Mouse (Mus musculus): ENCODE measurements around the gene Slc25a16.

The Slc25a16 gene

DNA sequence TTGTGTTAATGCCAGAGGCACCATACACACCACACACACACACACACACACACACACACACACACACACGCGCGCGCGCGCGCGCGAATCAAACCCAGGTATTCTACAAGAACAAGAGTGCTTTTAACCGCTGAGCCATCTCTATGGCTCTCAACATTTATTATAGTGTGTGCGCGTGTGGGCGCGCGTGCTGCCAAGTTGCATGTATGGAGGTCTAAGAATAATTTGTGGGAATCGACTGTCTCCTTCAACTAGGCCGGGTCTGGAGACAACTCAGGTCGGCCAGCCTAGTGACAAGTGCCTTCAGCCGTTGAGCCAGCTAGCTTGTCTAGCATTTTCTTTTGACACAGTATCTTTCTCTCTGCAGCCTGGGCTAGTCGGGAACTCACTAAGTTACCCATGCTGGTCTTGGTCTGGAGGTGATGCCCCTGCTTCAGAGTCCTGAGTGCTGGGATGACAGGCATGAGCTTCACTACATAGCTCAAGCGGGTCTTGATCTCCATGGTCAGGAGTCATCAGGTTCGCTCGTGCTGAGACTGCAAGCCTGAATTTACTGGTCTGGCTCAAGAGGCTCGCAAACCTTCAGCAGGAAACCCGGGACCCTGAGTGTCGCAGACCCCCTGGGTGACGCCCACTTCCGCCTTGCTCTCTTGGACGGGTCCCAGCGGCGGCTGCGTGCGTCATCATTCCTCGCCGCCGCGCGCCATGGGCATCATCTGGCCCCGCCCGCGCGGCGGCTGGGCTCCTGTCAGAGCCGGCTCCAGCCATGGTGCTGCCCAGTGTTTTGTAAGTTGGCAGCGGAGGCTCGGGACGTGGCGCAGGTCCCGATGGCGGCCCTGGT is at the start of gene Slc25a16:
Gene Slc25a16, plus strand, starts transcription at position 709 of the 841 bp plus-strand sequence.
- peak; percentile 72 to 84 for DNase-seq (ENCODE audit: low read depth in 2 of 2, low spot score in 2 of 2)

DNA sequence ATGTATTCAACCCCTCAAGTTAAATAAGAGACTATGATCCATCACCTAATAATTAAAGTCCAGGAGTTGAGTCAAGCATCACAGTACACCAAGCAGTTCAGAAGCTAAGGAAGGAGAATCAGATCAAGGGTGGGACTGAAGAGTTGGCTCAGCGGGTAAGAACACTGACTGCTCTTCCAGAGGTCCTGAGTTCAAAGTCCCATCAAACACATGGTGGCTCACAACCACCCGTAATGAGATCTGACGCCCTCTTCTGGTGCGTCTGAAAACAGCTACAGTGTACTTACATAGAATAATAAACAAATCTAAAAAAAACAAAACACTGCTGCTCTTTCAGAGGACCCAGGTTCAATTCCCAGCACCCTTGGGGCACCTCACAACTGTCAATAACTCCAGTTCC is 45.6 kb upstream of the Slc25a16 start:
- DNase-seq (ENCODE audit: low read depth in 2 of 2, low spot score in 2 of 2) = no peak

DNA sequence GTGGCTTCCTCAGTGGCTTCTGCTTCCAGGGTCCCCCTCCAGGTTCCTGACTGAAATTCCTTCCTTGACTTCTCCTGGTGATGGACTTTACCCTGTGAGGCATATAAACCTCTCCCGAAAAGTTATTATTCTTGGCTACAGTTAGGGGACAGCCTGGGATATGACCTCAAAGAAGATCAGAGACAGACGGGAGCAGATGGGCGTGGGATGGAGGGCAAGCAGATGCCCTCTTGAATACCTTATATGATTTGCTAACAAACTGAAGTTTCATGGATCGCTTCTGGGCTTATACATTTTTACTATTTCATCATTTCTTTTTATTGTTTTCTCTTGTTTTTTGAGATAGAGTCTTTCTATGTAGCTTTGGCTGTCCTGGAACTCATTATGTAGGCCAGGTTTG is 44.9 kb upstream of the Slc25a16 start:
- DNase-seq (ENCODE audit: low read depth in 2 of 2, low spot score in 2 of 2) = no peak

DNA sequence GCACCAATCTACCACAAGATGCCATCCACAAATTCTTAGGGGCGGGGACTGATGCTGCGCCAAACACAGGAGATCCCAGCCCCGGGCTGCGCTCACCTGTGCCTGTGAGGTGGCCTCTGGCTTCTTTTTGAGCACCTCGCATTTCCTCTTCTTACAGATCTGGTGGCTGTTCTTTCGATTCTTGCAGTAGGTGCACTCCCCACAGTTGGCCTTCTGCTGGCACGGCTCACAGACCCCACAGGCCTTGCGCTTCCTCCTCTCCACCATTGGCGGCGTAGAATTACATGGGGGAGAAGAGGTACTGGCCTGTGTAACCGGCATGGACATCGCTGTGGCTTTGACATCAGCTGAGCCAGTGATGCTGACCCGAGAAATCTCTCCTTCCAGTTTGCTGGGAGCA is 42.4 kb upstream of the Slc25a16 start:
- no peak for DNase-seq (ENCODE audit: low read depth in 2 of 2, low spot score in 2 of 2)

DNA sequence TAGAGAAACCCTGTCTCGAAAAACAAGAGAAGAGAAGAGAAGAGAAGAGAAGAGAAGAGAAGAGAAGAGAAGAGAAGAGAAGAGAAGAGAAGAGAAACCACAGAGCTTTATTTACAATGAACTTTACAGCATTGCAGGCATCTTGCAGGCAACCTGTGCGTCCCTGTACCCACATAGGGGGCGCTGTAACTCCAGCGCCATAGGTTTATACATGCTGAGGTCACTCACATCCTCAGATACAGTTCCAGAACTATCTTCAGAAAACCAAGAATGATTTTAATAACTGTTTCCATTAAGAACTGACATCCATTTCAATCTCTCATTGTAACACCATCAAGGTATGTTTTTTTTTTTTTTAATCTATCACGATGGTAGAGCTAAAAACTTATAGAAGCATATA is 39.2 kb upstream of the Slc25a16 start:
- no peak for DNase-seq (ENCODE audit: low read depth in 2 of 2, low spot score in 2 of 2)

DNA sequence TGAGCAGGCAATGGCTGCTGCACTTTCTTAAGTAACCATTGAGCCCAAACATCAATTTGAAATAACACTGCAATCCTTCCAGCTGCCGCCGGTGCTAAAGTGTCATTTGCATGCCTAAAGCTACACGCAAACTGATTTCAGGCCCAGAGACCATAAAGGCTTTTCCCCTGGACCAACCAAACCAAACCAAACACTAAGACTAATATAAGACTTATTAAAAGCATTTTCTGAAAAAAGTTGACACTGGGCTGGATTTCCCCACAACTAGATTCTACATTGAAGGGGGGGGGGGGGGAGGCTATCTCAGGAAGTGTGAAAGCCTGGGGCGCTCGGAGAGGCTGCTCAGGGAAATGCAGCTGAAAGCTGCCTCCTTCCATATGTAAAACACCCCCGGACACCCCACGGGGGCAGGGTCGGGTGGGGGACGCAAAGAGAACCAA is 36.5 kb upstream of the Slc25a16 start:
- no peak for DNase-seq (ENCODE audit: low read depth in 2 of 2, low spot score in 2 of 2)

DNA sequence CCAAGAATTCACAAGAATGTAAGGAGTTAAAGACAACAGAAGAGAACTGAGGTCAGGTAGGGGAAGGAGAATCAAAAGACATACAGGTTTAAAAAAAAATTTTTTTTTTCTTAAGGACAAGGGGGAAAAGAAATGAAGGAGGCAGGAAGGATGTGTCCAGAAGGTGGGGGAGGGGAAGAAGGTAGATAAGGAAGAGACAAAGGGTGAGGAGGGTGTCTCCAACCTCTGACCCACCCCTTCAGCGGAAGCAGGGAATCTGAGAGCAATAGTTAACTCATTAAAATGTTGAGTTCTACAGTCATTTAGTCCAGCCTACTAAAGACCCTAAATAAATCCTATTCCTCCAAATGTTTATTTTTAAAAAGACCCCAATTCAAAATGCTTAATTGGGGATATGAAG is 35.9 kb upstream of the Slc25a16 start:
- DNase-seq (ENCODE audit: low read depth in 2 of 2, low spot score in 2 of 2) = no peak

DNA sequence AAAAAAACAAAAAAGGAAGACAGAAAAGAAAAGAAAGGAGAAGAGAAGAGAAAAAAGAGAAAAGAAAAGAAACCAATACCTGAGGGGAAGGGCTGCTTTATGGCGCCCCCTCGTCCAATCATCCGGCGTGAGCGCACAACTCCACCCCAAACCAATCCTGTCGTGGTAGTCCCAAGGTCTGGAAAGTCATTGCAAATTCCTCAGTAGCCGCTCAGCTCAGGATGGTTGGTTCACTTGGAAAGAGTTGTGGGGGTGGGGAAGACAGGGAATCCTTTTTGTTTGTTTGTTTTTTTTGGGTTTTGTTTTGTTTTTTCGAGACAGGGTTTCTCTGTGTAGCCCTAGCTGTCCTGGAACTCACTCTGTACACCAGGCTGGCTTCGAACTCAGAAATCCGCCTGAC is 35.0 kb upstream of the Slc25a16 start:
- DNase-seq (ENCODE audit: low read depth in 2 of 2, low spot score in 2 of 2) = no peak

DNA sequence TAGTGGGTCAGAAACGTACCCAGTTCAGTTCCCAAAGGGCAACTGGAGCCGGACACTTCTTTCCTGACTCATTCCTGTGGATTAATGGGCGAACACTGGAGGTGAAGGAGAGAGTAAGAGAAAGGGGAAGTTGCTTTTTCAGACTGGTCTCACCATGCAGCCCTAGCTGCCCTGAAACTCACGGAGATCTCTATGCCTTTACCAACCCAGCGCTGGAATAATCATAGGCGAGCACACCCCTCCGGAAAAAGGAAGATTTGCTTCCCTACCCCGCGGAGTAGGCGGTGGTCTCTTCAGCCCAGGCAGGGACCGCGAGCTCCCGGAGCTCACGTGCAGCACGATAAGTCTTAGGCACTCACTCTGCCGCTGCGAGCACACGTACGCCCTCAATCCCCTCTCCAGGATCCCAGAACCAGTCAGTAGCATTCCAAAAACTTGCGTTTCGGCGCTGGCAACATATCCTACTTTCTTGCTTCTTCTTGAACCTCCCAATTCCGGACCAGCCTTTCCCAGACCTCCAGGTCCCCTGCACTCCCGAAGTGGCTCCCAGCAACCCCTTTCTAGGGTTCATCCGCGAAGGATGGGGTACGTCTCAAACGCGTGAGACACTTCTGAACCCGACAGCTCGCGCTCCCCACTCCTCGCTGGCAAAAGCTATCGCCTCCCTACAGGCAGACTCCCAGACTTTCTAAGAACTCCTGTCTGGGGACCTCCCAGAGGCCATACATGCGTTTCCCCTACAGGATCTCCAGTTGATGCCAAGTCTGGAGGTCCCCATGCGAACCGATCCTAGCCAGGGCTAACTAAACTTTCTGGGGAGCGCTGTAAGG is 34.2 kb upstream of the Slc25a16 start:
- DNase-seq (ENCODE audit: low read depth in 2 of 2, low spot score in 2 of 2) = no peak

DNA sequence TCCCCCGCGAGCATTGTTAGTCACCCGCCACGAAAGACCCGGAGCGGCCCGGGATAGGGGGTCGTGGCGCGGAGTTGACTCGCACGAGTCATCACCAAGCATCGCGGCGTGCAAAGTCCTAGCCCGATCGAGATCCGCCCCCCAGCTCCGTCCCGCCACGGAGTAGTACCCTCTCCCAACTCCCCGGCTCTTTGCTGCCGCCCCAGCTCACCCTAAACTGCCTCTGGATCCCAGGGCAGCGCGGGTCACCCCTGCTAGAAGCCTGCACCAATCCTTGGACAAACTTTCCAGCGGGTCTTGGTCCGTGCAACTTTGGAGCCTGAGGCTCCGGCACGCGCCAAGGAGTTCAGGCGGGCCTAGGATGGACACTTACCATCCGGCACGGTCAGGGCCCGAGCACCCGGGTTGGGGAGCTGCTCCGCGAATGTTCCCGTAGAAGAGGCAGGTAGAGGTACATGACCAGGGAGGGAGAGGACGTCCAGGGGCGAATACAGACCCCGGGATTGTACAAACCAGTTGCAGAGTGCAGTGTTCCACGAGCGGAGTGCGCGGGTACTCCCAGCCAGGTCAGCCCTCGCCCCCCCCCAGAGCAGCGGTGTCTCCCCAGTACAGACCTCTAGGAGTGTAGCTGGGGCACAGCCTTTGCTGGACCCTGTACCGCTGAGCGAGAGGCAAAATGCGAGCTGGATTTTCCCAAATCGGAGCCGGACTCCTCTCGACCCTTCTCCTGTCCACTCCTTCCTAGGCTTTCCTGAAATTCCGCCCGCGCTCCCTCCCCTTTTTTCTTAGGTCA is 33.4 kb upstream of the Slc25a16 start:
- DNase-seq (ENCODE audit: low read depth in 2 of 2, low spot score in 2 of 2) = peak in 1 of 2 experiments; percentile 22

DNA sequence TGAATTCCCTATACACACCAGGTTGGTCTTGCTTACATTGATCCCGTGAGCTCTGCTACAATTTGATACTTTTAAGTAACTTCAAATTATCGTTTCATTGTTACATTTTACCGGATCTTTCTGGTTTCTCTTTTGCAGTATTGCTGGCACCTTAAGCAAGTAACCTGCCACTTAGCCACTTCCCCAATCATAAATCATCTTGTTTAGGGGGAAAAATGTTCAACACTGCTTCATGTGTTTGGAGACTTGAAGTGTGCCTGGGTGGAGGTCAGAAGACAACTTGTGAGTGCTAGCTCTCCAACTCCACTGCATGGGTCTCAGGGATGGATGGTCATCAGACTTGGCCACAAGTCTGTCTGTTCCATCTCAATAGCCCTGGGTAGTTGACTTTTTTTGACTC is 29.4 kb upstream of the Slc25a16 start:
- no peak for DNase-seq (ENCODE audit: low read depth in 2 of 2, low spot score in 2 of 2)

DNA sequence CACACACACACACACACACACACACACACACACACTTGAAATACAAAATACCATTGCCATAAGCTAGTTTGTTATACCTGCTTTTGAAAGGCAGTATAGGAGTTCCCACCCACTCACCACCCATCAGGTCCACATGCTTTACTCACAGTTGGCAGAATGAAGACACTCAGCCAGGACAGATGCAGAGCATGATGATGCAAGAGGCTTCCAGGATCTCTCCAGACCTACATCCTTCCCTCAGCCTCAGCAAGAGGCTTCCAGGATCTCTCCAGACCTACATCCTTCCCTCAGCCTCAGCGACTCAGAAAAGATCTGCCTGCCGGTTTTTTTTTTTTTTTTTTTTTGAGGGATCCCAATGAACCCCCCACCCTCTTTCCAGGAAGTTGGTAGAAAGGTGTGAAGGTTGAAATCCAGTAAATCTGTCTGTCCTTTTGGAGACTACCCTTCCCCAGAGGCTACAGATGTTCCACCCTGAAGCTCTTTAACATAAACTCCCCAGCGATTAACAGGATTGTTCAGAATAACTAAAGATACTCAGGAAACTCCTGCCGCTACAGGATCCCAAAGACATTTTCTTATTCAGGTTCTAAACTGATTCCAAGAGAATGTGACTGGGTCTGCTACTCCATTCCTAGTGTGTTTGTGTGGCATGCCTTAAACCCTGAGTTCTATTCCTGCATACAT is 27.7 kb upstream of the Slc25a16 start:
- DNase-seq (ENCODE audit: low read depth in 2 of 2, low spot score in 2 of 2) = no peak

DNA sequence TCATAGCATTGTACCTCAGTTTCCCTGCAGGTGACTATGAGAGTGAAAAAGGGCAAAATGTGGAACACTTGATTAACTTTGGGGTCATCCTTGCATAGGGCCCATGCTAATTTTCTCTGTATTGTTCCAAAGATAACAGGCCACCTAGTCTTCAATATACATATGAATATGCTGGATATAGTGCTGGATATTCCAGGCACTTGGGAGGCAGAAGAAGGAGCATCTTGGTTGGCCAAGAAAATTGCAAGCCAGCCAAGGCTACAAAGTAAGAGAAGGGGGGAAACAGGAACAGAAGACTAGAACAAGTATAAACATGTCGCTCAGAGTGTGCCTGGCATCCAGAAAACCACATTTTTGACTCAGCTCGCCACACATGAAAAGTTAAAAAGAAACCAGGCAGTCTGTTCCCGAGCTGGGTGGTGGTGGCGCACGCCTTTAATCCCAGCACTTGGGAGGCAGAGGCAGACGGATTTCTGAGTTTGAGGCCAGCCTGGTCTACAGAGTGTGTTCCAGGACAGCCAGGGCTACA is 27.0 kb upstream of the Slc25a16 start:
- DNase-seq (ENCODE audit: low read depth in 2 of 2, low spot score in 2 of 2) = no peak

DNA sequence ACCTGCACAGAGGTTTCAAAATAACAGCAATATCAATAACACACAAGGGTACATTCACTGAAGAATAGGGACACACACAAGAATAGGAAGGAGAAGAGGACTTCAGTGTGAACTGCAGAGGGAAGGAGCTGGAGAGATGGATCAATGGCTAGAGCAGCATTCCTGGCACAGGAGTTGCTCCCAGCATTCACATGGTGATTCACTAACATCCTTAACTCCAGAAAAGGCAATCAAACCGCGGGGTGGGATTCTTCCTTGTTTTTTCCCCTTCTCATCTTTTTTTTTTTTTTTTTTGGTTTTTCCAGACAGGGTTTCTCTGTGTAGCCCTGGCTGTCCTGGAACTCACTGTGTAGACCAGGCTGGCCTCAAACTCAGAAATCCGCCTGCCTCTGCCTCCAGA is 26.0 kb upstream of the Slc25a16 start:
- no peak for DNase-seq (ENCODE audit: low read depth in 2 of 2, low spot score in 2 of 2)

DNA sequence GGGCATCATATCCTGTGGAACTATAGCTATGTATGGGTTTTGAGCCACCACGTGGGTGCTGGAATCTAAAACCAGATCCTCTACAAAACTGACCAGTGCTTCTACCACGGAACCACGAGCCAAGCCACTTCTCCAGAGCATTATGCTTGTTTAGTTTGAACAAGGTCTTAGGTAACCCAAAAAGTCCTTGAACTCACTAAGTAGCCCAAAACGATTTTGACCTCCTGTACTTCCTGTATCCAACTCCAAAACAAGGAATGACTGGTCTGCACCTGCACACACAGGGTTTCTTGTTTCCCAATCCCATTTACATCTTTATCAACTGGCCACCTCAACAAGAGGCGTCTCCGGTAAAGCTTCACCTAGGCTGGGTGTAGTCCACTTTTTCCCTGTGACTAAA is 25.0 kb upstream of the Slc25a16 start:
- DNase-seq (ENCODE audit: low read depth in 2 of 2, low spot score in 2 of 2) = no peak

DNA sequence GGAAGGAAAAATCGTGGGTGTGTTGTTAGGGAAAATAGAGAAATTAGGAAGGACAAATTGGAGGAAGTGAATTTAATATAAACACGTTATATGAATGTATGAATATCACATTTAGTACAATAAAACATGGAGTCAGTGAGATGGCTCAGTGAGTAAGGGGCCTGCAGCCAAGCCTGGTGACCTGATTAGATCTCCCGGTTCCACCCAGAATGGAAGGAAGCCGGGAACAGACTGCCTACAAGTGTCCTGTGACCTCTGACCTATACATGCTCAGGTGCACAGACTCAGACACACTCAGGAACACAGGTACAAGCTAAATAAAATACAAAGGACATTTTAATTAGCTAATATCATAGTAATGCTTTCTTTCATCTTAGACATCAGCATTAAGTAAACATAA is 24.4 kb upstream of the Slc25a16 start:
- DNase-seq (ENCODE audit: low read depth in 2 of 2, low spot score in 2 of 2) = no peak

DNA sequence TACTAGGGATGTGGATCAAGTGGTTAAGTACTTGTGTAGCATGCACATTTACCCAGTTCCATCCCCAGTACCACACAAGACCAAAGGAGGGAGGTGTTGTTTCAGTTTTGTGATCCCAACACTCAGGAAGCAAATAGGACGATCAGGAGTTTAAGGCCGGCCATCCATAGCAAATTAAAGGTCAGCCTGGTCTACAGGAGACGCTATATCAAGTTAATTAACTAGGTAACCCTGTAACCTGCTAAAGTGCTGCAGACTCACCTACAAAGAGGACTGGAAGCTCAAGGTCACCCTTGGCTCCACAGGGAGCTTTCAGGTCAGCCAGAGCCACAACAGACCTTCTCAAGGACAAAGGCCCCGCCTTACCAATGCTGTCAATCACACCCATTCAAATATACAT is 23.7 kb upstream of the Slc25a16 start:
- no peak for DNase-seq (ENCODE audit: low read depth in 2 of 2, low spot score in 2 of 2)

DNA sequence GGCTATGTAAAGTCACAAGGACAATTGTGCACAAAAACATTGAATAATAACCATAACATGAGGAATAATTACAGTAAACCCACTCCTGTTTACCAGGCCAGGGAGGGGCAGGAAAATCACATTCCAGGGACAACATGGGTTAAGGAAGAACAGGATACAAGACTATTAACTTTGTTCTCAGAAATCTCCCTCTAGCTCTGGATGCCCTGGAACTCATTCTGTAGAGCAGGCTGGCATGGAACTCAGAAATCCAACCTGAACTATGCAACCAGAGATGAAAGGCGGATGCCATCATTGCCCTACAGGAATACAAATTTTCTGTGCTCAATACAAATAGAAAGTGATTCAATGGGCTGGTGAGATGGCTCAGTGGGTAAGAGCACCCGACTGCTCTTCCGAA is 23.0 kb upstream of the Slc25a16 start:
- DNase-seq (ENCODE audit: low read depth in 2 of 2, low spot score in 2 of 2) = no peak

DNA sequence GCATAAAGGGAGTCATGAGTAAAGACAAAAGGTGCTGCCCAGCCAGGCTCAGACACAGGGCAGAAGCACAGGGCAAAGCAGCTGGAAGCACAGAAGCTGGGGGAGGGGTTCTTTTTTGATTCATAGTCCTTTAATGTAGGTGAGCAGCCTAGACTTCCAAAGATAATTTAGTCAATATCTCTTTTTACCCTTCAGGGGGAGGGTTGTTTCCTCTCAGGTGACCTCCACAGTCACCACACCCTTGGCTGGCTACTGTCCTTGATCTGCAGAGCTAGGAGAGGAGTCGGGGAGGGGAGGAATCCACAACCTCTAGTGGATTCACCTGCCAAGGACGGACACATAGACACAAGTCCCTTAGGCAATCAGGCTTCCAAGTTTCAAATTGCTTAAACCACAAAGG is 22.4 kb upstream of the Slc25a16 start:
- DNase-seq (ENCODE audit: low read depth in 2 of 2, low spot score in 2 of 2) = no peak

DNA sequence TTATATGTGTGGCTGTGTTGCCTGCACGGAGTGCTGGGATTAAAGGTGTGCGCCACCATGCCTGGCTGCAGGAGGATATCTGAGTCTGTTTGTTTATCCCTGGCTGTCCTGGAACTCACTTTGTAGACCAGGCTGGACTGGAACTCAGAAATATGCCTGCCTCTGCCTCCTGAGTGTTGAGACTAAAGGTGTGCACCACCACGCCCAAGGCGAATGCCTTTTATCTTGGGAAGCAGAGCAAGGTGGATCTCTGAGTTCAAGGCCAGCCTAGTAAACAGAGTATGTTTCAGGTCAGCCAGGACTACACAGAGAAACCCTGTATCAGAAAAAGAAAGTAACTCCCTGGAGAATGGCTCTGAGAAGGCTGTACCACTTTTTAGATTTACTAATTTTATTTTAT is 20.3 kb upstream of the Slc25a16 start:
- no peak for DNase-seq (ENCODE audit: low read depth in 2 of 2, low spot score in 2 of 2)

DNA sequence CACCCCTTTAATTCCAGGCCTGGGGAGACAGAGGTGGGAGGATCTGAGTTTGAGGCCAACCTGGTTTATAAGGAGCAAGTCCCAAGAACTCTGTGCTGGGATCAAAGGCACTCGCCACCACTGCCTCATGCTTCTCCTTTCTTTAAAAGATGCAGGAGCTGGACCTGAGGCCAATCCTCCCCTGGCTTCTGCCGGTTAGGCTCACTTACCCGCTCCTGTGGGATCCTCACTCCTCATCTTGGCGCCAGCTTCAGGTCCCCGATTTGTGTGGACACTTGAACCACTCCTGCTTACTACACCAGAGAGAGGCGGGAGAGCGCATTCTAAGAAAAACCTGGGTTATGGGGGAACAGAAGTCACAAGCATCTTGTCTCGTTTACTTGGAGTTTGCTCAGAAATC is 18.6 kb upstream of the Slc25a16 start:
- no peak for DNase-seq (ENCODE audit: low read depth in 2 of 2, low spot score in 2 of 2)
